Mouse (Mus musculus) R1 (cell line): Measurements from ENCODE around the gene Ctdsp1.

Source experiments
- DNase-seq: peaks from one replicate; pipeline ENCODE4 v3.0.0-alpha.2; 2018; ENCODE audit warnings: low read depth, low spot score

The Ctdsp1 gene

GRCm38 (mm10) chr1:74376396-74376795, 14.9 kb upstream of the Ctdsp1 start:
- no peak for DNase-seq

DNA sequence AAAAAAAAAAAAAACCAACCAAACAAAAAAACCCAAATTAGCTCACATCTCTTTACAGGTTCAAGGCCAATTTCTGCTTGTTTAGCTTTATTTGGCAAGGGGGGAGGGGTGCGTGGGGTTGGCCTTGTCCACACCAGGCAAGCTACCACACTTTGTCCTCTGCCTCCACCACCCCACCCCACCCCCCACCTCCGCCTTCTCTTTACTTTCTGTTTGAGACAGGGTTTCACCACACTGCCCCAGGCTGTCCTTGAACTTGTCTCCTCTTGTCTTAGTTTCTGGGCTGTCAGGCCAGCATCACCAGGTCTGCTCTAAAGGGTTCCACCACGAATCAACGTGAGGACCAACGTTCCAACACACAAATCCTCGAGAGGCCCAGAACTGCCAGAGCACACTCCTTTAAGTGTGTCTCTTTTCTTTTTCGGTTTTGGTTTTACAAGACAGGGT, 12.2 kb upstream of the Ctdsp1 start:
- no peak for DNase-seq

DNA sequence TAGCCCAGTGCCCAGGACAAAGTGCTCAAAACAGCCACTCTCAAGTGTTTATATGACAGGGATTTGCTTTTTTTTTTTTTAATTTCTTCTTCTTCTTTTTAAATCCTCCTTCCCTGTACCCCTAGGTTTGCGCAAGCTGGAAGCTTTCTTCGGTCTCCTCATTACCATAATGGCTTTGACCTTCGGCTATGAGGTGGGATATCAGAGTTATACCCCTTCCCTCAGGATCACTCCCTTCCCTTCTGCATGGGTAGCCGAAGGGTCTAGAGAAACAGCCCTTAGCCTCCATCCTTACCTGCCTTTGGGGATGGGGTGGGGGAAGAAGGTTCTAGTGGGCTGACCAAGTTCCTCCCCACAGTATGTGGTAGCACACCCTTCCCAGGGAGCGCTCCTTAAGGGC, 10.8 kb upstream of the Ctdsp1 start:
- DNase-seq: no peak

- DNase-seq: no peak
Observed at GRCm38 (mm10) chr1:74381588-74382021, 9.7 kb upstream of the Ctdsp1 start.

GRCm38 (mm10) chr1:74383385-74383784, 7.9 kb upstream of the Ctdsp1 start:
- peak; percentile 56 for DNase-seq

DNA sequence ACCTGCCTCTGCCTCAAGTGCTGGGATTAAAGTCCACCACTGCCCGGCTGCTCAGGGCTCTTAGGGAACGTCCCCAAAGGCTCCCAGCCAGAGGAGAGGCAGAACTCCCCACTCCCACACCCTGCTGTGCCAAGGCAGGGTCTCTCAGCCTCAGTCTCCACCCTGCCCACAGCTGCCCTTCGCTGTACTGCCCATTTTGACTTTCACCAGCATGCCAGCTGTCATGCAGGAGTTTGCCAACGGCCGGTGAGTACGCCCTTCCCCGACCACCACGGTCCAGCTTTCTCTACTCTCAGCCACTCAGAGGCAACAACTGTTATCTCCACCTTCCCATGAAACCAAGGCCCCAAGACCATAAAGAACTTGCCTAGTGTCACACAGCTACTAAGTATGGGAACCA, 6.8 kb upstream of the Ctdsp1 start:
- DNase-seq: no peak

GRCm38 (mm10) chr1:74385064-74385463, 6.2 kb upstream of the Ctdsp1 start:
- no peak for DNase-seq

DNA sequence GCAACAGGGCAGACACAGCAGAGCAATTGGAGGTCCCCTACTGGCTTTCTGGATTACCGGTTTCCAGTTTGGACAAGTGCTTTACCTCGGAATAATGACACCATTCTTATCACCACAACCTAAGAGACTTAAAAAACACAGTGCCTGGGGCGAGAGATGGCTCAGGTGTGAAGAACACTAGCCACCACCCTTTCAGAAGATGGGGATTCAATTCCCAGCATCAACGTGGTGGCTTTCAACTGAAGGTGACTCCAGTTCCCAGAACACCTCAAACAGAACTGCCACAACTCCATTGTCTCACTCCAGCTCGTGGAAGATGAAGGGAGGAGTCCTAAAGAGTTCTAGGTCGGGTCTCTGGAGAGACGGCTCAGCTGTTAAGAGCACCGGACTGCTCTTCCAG, 5.8 kb upstream of the Ctdsp1 start:
- no peak for DNase-seq

DNA sequence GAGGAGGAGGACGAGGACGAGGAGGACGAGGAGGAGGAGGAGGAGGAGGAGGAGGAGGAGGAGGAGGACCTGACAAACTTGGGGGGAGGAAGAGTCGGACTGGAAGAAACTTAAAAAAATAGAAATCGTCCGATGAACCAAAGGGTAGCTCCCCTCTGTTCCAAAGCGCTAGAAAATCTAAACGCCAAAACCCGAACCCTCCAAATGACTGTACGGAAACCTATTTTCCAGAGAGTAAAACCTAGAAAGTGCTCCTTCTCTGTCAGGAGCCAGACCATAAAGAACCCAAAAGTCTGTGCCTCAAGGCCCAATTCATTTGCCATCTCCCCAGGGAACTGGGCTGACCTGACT, 5.0 kb upstream of the Ctdsp1 start:
- DNase-seq: no peak

DNA sequence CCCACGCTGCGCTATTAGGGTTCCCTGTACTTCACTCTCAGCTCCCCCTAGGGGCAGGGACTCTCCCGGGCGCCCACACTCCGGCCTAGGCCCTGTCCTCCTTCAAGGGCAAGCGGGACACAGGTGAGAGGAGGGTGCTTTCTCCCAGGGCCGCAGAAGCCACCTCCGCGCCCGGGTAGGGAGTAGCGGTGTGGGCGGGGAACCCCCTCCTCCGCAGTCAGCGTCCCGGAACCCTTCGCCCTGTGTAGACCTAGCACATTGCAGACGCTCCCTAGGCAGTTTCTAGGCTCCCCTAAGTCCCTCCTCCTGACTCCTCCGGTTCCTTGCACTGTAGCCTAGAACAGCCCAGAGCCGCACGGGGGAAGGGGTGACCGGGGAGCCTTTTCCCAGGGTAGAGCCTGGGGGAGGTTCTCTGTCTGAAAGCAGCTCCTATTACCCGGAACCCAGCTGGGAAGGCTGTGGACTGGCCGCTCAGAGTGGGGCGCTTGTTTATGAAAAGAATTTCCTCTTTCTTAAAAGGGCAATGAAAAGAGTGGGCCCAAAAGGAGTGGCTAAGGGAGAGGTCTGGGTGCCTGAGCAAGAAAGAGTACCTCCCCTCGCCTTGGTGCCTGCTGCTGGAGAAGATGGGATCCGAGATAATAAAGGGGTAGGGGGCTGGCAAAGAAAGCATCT, 4.5 kb upstream of the Ctdsp1 start:
- peak; percentile 99 for DNase-seq

GRCm38 (mm10) chr1:74387386-74387988, 3.8 kb upstream of the Ctdsp1 start:
- no peak for DNase-seq

GRCm38 (mm10) chr1:74388398-74388920, 2.9 kb upstream of the Ctdsp1 start:
- DNase-seq: no peak

GRCm38 (mm10) chr1:74389831-74390286, 1.4 kb upstream of the Ctdsp1 start:
- DNase-seq: peak; percentile 52

GRCm38 (mm10) chr1:74390287-74390906, 912 bp upstream of the Ctdsp1 start:
- DNase-seq: peak; percentile 91

GRCm38 (mm10) chr1:74391844-74392441, 634 bp downstream of the Ctdsp1 start:
- peak; percentile 54 for DNase-seq

DNA sequence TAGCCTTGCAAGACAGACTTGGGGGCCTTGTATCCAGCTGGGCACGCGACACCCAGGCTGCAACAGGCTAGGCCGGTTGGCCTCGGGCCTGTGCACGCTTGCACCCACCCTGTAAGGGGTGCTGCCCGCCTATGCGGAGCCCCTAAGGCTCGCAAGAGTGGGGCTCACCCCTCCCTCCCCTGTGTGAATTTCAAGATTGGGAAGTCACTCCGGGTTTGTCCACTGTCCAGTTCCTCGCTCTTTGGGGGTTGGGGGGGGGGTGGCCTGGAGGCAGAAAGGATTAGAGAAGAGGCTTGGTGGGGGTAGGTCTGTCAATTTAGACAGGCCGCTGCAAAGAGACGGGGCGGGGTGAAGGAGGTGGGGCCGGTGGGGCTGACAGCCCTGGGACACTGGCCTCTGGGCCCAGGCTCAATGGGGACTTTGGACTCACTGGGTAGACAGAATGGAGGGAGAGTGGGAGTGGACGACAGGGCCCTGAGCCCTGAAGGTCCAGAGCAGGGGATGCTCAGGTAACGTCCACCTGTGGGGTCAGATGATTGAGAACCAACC, 1.2 kb downstream of the Ctdsp1 start:
- no peak for DNase-seq

GRCm38 (mm10) chr1:74393010-74393409, 1.7 kb downstream of the Ctdsp1 start:
- no peak for DNase-seq

DNA sequence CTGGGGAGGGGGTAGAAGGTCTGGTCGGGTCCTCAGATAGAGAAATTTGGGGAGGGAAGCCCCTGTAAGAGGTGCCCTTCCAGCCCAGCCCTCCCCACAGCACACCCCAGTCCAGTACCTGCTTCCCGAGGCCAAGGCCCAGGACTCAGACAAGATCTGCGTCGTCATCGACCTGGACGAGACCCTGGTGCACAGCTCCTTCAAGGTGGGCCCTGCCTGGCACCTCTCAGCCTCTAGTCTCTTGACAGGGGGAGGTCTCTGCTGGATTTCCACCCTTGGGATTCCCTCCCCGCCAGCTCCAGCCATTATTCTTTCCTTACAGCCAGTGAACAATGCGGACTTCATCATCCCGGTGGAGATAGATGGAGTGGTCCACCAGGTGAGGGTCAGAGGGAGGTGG, 2.4 kb downstream of the Ctdsp1 start:
- DNase-seq: no peak

- DNase-seq: no peak
Observed at GRCm38 (mm10) chr1:74394311-74394710, 3.0 kb downstream of the Ctdsp1 start.

DNA sequence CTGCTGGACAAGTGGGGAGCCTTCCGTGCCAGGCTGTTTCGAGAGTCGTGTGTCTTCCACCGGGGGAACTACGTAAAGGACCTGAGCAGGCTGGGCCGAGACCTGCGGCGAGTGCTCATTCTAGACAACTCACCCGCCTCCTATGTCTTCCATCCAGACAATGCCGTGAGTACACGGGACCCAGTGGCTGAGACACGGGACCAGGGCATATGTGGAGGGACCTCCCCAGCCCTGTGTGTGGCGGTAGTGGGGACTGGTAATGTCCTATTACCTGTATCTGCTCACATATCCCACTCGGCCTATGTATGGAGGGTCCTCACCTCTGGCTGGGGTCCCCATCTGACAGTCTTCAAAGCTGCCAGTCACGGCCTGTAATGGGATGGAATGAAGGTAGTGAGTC, 3.5 kb downstream of the Ctdsp1 start:
- DNase-seq: no peak

DNA sequence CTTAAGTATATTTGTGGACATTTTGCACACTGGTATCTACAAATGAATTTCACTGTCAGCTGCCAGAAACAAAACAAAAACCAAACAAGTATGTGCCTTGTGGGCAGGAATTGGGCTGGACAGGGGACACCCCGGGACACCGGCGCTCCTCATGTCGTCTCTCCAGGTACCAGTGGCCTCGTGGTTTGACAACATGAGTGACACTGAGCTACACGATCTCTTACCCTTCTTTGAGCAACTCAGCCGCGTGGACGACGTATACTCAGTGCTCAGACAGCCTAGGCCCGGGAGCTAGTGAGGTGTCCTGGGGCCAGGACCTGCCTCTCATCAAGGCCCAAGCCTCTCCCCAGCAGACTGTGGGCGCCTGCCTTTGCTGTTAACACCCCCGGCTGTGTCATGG, 4.0 kb downstream of the Ctdsp1 start:
- no peak for DNase-seq
